Mouse (Mus musculus): ENCODE measurements around the gene Pten. TPM values are rescaled to one million over a fixed set of nuclear protein-coding genes. Genes with fewer than 3 reads are reported as not detected.

Gene Pten
- total and polyA plus RNA-seq, 2 experiments from 2014 or later = 14.7 to 95.9 TPM

DNA sequence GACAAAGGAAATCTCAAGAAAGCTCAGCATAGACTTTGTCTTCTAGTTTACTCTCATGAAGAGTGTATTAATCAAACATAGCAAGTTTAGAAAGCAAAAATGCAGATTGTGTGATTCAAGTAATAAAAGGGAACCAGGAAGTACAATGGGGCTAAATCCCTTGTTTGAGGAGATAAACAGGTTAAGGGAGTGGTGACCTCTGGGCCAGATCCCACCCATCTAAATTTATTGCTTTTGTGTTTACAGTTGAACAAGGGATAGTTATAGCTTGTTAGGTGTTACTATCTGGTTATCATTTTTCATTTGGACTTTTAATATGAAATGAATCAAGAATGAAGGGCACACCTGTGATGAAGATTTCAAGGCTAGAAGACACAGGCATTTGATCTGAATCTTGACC, 24.4 kb upstream of the Pten start:
- Histone ChIP-seq H3K9me3 (ENCODE audit: low read length) (no peaks in the 10 kb centered on the region), H3K27ac (no peak overlapping the region), H3K9ac (replicated peaks; ENCODE audit: low read length) (no peak overlapping the region), H3K36me3 (ENCODE audit: insufficient read depth, low read length) (no peaks in the 10 kb centered on the region), H3K4me1 (ENCODE audit: insufficient read depth, low read length) (no peaks in the 10 kb centered on the region), H3K27me3 (ENCODE audit: insufficient read depth, low read length) (no peaks in the 10 kb centered on the region), H3K4me2 (ENCODE audit: low read depth, low read length) (no peak overlapping the region), H3K4me3 (ENCODE audit: low read length) (no peak overlapping the region)
- no peak for ATAC-seq
- DNase-seq (ENCODE audit: low spot score) = no peak
- TF ChIP-seq CTCF (IDR thresholded peaks at IDR 0.05; ENCODE audit: low read depth) = no peak

- H3K4me2 ChIP-seq (ENCODE audit: low read depth, low read length) = no peak overlapping the region
- H3K36me3 ChIP-seq (ENCODE audit: insufficient read depth, low read length) = no peaks in the 10 kb centered on the region
- no peak for DNase-seq (ENCODE audit: low spot score)
- ATAC-seq = no peak
- H3K4me3 ChIP-seq (ENCODE audit: low read length) = no peak overlapping the region
- H3K4me1 ChIP-seq (ENCODE audit: insufficient read depth, low read length) = no peaks in the 10 kb centered on the region
- no peak overlapping the region for H3K9ac ChIP-seq (replicated peaks; ENCODE audit: low read length)
- no peaks in the 10 kb centered on the region for H3K9me3 ChIP-seq (ENCODE audit: low read length)
- TF ChIP-seq CTCF (IDR thresholded peaks at IDR 0.05; ENCODE audit: low read depth) = no peak
- H3K27me3 ChIP-seq (ENCODE audit: insufficient read depth, low read length) = no peaks in the 10 kb centered on the region
- no peak overlapping the region for H3K27ac ChIP-seq
- WGBS = 86% methylated on average over 7 of the region's 7 CpGs
Measured at GRCm38 (mm10) chr19:32737844-32738243, 19.5 kb upstream of the Pten start.

DNA sequence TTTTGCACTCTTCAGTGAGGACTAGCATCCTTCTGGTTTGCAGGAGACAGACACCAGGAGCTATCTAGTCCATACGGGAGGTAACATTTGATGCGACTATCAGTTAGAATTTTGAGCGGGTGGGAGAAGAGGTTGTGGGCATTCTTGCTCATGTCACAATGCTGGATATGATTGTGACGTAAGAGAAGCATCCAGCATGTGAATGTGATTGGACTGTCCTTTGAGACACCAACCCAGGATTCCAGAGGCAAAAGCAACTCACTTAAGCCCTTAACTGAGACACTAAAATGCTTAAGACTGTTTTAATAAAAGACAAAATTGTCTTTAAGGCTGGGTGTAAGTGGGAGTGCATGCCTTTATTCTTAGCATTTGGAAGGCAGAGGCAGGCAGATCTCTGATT, 17.6 kb upstream of the Pten start, which contains the start of gene Atad1:
Atad1 (minus strand) TSS at position 101 of the 400 bp plus-strand sequence.
- DNase-seq (ENCODE audit: low spot score) = no peak
- Histone ChIP-seq H3K9me3 (ENCODE audit: low read length) (no peaks in the 10 kb centered on the region), H3K27me3 (ENCODE audit: insufficient read depth, low read length) (no peaks in the 10 kb centered on the region), H3K4me1 (ENCODE audit: insufficient read depth, low read length) (no peaks in the 10 kb centered on the region), H3K4me2 (ENCODE audit: low read depth, low read length) (no peak within 1 kb of the TSS), H3K36me3 (ENCODE audit: insufficient read depth, low read length) (no peaks in the 10 kb centered on the region), H3K9ac (replicated peaks; ENCODE audit: low read length) (no peak within 1 kb of the TSS), H3K27ac (no peak within 1 kb of the TSS), H3K4me3 (ENCODE audit: low read length) (no peak within 1 kb of the TSS)
- no peak for TF ChIP-seq CTCF (IDR thresholded peaks at IDR 0.05; ENCODE audit: low read depth)
- no peak for ATAC-seq
- 93% methylated on average over 4 of the region's 4 CpGs for WGBS

- H3K4me3 ChIP-seq (ENCODE audit: low read length) = no peak overlapping the region
- no peaks in the 10 kb centered on the region for H3K36me3 ChIP-seq (ENCODE audit: insufficient read depth, low read length)
- ATAC-seq (no peak), DNase-seq (ENCODE audit: low spot score) (no peak)
- H3K9me3 ChIP-seq (ENCODE audit: low read length) = no peaks in the 10 kb centered on the region
- 90% methylated on average over 4 of the region's 4 CpGs for WGBS
- H3K4me2 ChIP-seq (ENCODE audit: low read depth, low read length) = no peak overlapping the region
- no peaks in the 10 kb centered on the region for H3K27me3 ChIP-seq (ENCODE audit: insufficient read depth, low read length)
- no peaks in the 10 kb centered on the region for H3K4me1 ChIP-seq (ENCODE audit: insufficient read depth, low read length)
- TF ChIP-seq CTCF (IDR thresholded peaks at IDR 0.05; ENCODE audit: low read depth) = no peak
- H3K9ac ChIP-seq (replicated peaks; ENCODE audit: low read length) = no peak overlapping the region
- no peak overlapping the region for H3K27ac ChIP-seq
Measured at GRCm38 (mm10) chr19:32740641-32741345, 16.5 kb upstream of the Pten start.

- DNase-seq (ENCODE audit: low spot score) = peak; percentile 83
- no peak overlapping the region for H3K27ac ChIP-seq
- no peaks in the 10 kb centered on the region for H3K27me3 ChIP-seq (ENCODE audit: insufficient read depth, low read length)
- WGBS = 4% methylated on average over 6 of the region's 6 CpGs
- H3K4me2 ChIP-seq (ENCODE audit: low read depth, low read length) = no peak overlapping the region
- no peaks in the 10 kb centered on the region for H3K36me3 ChIP-seq (ENCODE audit: insufficient read depth, low read length)
- H3K4me3 ChIP-seq (ENCODE audit: low read length) = no peak overlapping the region
- no peaks in the 10 kb centered on the region for H3K9me3 ChIP-seq (ENCODE audit: low read length)
- H3K9ac ChIP-seq (replicated peaks; ENCODE audit: low read length) = no peak overlapping the region
- ATAC-seq = no peak
- H3K4me1 ChIP-seq (ENCODE audit: insufficient read depth, low read length) = no peaks in the 10 kb centered on the region
- TF ChIP-seq CTCF (IDR thresholded peaks at IDR 0.05; ENCODE audit: low read depth) = peak; percentile 63
Measured at GRCm38 (mm10) chr19:32749425-32749824, 7.9 kb upstream of the Pten start.

- Histone ChIP-seq H3K9ac (replicated peaks; ENCODE audit: low read length) (no peak overlapping the region), H3K27me3 (ENCODE audit: insufficient read depth, low read length) (no peaks in the 10 kb centered on the region), H3K27ac (no peak overlapping the region), H3K4me3 (ENCODE audit: low read length) (no peak overlapping the region), H3K4me1 (ENCODE audit: insufficient read depth, low read length) (0 out of 2 replicates have a peak, but pooled peaks cover 5% of the 10 kb centered on the region), H3K9me3 (ENCODE audit: low read length) (no peaks in the 10 kb centered on the region), H3K36me3 (ENCODE audit: insufficient read depth, low read length) (no peaks in the 10 kb centered on the region), H3K4me2 (ENCODE audit: low read depth, low read length) (no peak overlapping the region)
- ATAC-seq (no peak), DNase-seq (ENCODE audit: low spot score) (no peak)
- 91% methylated on average over 6 of the region's 6 CpGs for WGBS
- no peak for TF ChIP-seq CTCF (IDR thresholded peaks at IDR 0.05; ENCODE audit: low read depth)
Measured at GRCm38 (mm10) chr19:32752357-32752756, 4.9 kb upstream of the Pten start.

GRCm38 (mm10) chr19:32753386-32753785, 3.9 kb upstream of the Pten start:
- Histone ChIP-seq H3K4me1 (ENCODE audit: insufficient read depth, low read length) (0 out of 2 replicates have a peak, but pooled peaks cover 5% of the 10 kb centered on the region), H3K4me3 (ENCODE audit: low read length) (no peak overlapping the region), H3K27ac (no peak overlapping the region), H3K27me3 (ENCODE audit: insufficient read depth, low read length) (no peaks in the 10 kb centered on the region), H3K4me2 (ENCODE audit: low read depth, low read length) (no peak overlapping the region), H3K9ac (replicated peaks; ENCODE audit: low read length) (no peak overlapping the region), H3K36me3 (ENCODE audit: insufficient read depth, low read length) (no peaks in the 10 kb centered on the region), H3K9me3 (ENCODE audit: low read length) (no peaks in the 10 kb centered on the region)
- TF ChIP-seq CTCF (IDR thresholded peaks at IDR 0.05; ENCODE audit: low read depth) = no peak
- WGBS = 72% methylated on average over 3 of the region's 3 CpGs
- DNase-seq (ENCODE audit: low spot score) (no peak), ATAC-seq (no peak)

Data from hindbrain, postnatal 0 days (tissue).